Mouse (Mus musculus) kidney, postnatal 0 days (tissue): ENCODE results near the gene Pkp4. TPM values are rescaled to one million over a fixed set of nuclear protein-coding genes. Genes with fewer than 3 reads are reported as not detected.
A peak's percentile ranks its signal among the peaks of the same experiment; 100 is the strongest.

Experiments used
- ATAC-seq: fragments of 200-750 bp; cut with Nextera tagmentation; replicated peaks from 2 replicates; pipeline ENCODE4 v1.8.0; 2017; ENCODE audit warnings: low read depth, moderate number of reproducible peaks, moderate TSS enrichment, moderate library complexity; ENCODE audit not compliant: low FRiP score
- DNase-seq: peaks from one replicate; pipeline ENCODE4 v3.0.0-alpha.2; 2016; ENCODE audit warnings: low spot score
- H3K27ac ChIP-seq: fragments of 300-500 bp; sonication (generic); 2 replicates; pipeline ENCODE4 v1.5.1; 2014; ENCODE audit warnings: mild to moderate bottlenecking
- H3K27me3 ChIP-seq: fragments of 300-500 bp; sonication (generic); 2 replicates; pipeline ENCODE4 v1.6.1; 2014; ENCODE audit warnings: low read length, mixed read lengths; ENCODE audit not compliant: insufficient read depth
- H3K36me3 ChIP-seq: fragments of 300-500 bp; sonication (generic); 2 replicates; pipeline ENCODE4 v1.6.1; 2014; ENCODE audit warnings: low read length, mixed read lengths; ENCODE audit not compliant: insufficient read depth
- H3K4me1 ChIP-seq: fragments of 300-500 bp; sonication (generic); replicated peaks from 2 replicates; pipeline ENCODE4 v1.6.1; 2014; ENCODE audit warnings: antibody characterized with exemption, low read length, mixed read lengths; ENCODE audit not compliant: insufficient read depth
- H3K4me2 ChIP-seq: fragments of 300-500 bp; sonication (generic); 2 replicates; pipeline ENCODE4 v1.6.1; 2014; ENCODE audit warnings: mild to moderate bottlenecking, low read length, moderate library complexity, mixed read lengths
- H3K4me3 ChIP-seq: fragments of 300-500 bp; sonication (generic); replicated peaks from 2 replicates; pipeline ENCODE4 v1.5.1; 2014; ENCODE audit warnings: low read depth, low read length
- H3K9ac ChIP-seq: fragments of 300-500 bp; sonication (generic); 2 replicates; pipeline ENCODE4 v1.6.1; 2014; ENCODE audit warnings: low read depth, low read length
- H3K9me3 ChIP-seq: fragments of 300-500 bp; sonication (generic); replicated peaks from 2 replicates; pipeline ENCODE4 v1.6.1; 2016; ENCODE audit warnings: low read length, inconsistent platforms, mixed read lengths
- CTCF ChIP-seq: IDR thresholded peaks from 2 replicates; pipeline ENCODE4 v1.5.1; 2016; ENCODE audit warnings: antibody characterized with exemption, low read depth, mild to moderate bottlenecking, moderate library complexity
- WGBS: fragments of 180-500 bp; shearing (Covaris S2); extraction: QIAGEN DNeasy Blood & Tissue Kit; methylation state at CpG from one replicate; pipeline ENCODE4 v1.1.7; 2014; 5-methylcytosine and 5-hydroxymethylcytosine counted together
- polyA plus RNA-seq: library from polyadenylated mRNA; unstranded; fragments of >200 nt; fragmentation: Nextera tagmentation; extraction: Ambion mirVana; gene quantifications from 2 replicates; pipeline ENCODE4 v1.2.1, GENCODE M21; 2015

The Pkp4 gene
- polyA plus RNA-seq, 1 experiment from 2014 or later, result 20.2 TPM

- 47% methylated on average over 6 of the region's 6 CpGs for whole genome bisulfite sequencing
- ATAC-seq, result no peak
- no peaks in the 10 kb centered on the region for H3K27me3 ChIP-seq
- TF ChIP-seq CTCF, result no peak
- H3K4me3 ChIP-seq, result no peak overlapping the region
- no peak overlapping the region for H3K4me2 ChIP-seq
- peaks cover 26% of the 10 kb centered on the region for H3K36me3 ChIP-seq
- no peaks in the 10 kb centered on the region for H3K4me1 ChIP-seq
- peak; percentile 1 for DNase-seq
- H3K27ac ChIP-seq, result no peak overlapping the region
- no peaks in the 10 kb centered on the region for H3K9me3 ChIP-seq
- no peak overlapping the region for H3K9ac ChIP-seq
Measured at GRCm38 (mm10) chr2:59313293-59313692, 152.6 kb downstream of the Pkp4 start.

- no peaks in the 10 kb centered on the region for H3K27me3 ChIP-seq
Measured at GRCm38 (mm10) chr2:59318631-59319030, 158.0 kb downstream of the Pkp4 start.

GRCm38 (mm10) chr2:59327946-59328345, 167.3 kb downstream of the Pkp4 start:
- H3K36me3 ChIP-seq, result peaks cover 22% of the 10 kb centered on the region; the same call in 1 of the 2 replicates
- H3K4me3 ChIP-seq, result no peak overlapping the region
- no peak overlapping the region for H3K9ac ChIP-seq
- H3K9me3 ChIP-seq, result no peaks in the 10 kb centered on the region
- DNase-seq, result no peak
- no peak overlapping the region for H3K4me2 ChIP-seq
- TF ChIP-seq CTCF, result no peak
- no peak for ATAC-seq
- H3K27ac ChIP-seq, result no peak overlapping the region
- H3K27me3 ChIP-seq, result no peaks in the 10 kb centered on the region
- WGBS, result 89% methylated on average over 5 of the region's 5 CpGs
- H3K4me1 ChIP-seq, result no peaks in the 10 kb centered on the region

More at GRCm38 (mm10) chr2:59318631-59319030, 158.0 kb downstream of the Pkp4 start:
- Histone ChIP-seq H3K36me3 (peaks cover 32% of the 10 kb centered on the region), H3K4me3 (no peak overlapping the region), H3K27ac (no peak overlapping the region), H3K9ac (no peak overlapping the region), H3K4me2 (no peak overlapping the region), H3K9me3 (no peaks in the 10 kb centered on the region; the same call in 1 of the 2 replicates), H3K4me1 (no peaks in the 10 kb centered on the region)
- DNase-seq (no peak), ATAC-seq (no peak)
- 100% methylated on average over 1 of the region's 1 CpGs for WGBS
- peak; percentile 33; the same call in 1 of the 2 replicates for TF ChIP-seq CTCF

GRCm38 (mm10) chr2:59331093-59331492, 170.4 kb downstream of the Pkp4 start:
- DNase-seq (no peak), ATAC-seq (no peak)
- TF ChIP-seq CTCF, result no peak
- Histone ChIP-seq H3K4me3 (no peak overlapping the region), H3K27me3 (no peaks in the 10 kb centered on the region), H3K9me3 (no peaks in the 10 kb centered on the region), H3K4me2 (no peak overlapping the region), H3K27ac (no peak overlapping the region), H3K36me3 (peaks cover 24% of the 10 kb centered on the region; the same call in 1 of the 2 replicates), H3K9ac (no peak overlapping the region), H3K4me1 (no peaks in the 10 kb centered on the region; the same call in 1 of the 2 replicates)
- 71% methylated on average over 9 of the region's 9 CpGs for WGBS

- Histone ChIP-seq H3K9ac (no peak overlapping the region), H3K27me3 (no peaks in the 10 kb centered on the region), H3K27ac (no peak overlapping the region), H3K36me3 (peaks cover 20% of the 10 kb centered on the region; the same call in 1 of the 2 replicates), H3K4me1 (no peaks in the 10 kb centered on the region; the same call in 1 of the 2 replicates), H3K4me2 (no peak overlapping the region), H3K4me3 (no peak overlapping the region), H3K9me3 (no peaks in the 10 kb centered on the region)
- ATAC-seq (no peak), DNase-seq (no peak)
- no peak for TF ChIP-seq CTCF
- 88% methylated on average over 4 of the region's 4 CpGs for WGBS
Measured at GRCm38 (mm10) chr2:59332523-59332922, 171.9 kb downstream of the Pkp4 start.

- Histone ChIP-seq H3K27ac (no peak overlapping the region), H3K9ac (no peak overlapping the region), H3K9me3 (no peaks in the 10 kb centered on the region), H3K27me3 (no peaks in the 10 kb centered on the region), H3K4me1 (no peaks in the 10 kb centered on the region; the same call in 1 of the 2 replicates), H3K4me2 (no peak overlapping the region), H3K4me3 (no peak overlapping the region), H3K36me3 (peaks cover 19% of the 10 kb centered on the region)
- TF ChIP-seq CTCF, result no peak
- DNase-seq, result peak; percentile 49
- ATAC-seq, result peak; percentile 87
- 40% methylated on average over 11 of the region's 11 CpGs for WGBS
Measured at GRCm38 (mm10) chr2:59338501-59338900, 177.9 kb downstream of the Pkp4 start.

GRCm38 (mm10) chr2:59338926-59339325, 178.3 kb downstream of the Pkp4 start:
- no peak for TF ChIP-seq CTCF
- Histone ChIP-seq H3K9ac (no peak overlapping the region), H3K27me3 (no peaks in the 10 kb centered on the region), H3K27ac (no peak overlapping the region), H3K9me3 (no peaks in the 10 kb centered on the region), H3K4me2 (no peak overlapping the region), H3K4me3 (no peak overlapping the region), H3K4me1 (no peaks in the 10 kb centered on the region; the same call in 1 of the 2 replicates), H3K36me3 (peaks cover 23% of the 10 kb centered on the region)
- DNase-seq (no peak), ATAC-seq (no peak)
- WGBS, result 83% methylated on average over 8 of the region's 8 CpGs
